Mouse (Mus musculus): ENCODE measurements around the gene Gm13539. TPM values are rescaled to one million over a fixed set of nuclear protein-coding genes. Genes with fewer than 3 reads are reported as not detected.
"Not testable (repeated sequence)": the region's sequence is repeated elsewhere in the genome, so short reads cannot be mapped to it uniquely, and the experiment has no call there.

The Gm13539 gene
- total and polyA plus RNA-seq, 2 experiments from 2014 or later, result not detected

DNA sequence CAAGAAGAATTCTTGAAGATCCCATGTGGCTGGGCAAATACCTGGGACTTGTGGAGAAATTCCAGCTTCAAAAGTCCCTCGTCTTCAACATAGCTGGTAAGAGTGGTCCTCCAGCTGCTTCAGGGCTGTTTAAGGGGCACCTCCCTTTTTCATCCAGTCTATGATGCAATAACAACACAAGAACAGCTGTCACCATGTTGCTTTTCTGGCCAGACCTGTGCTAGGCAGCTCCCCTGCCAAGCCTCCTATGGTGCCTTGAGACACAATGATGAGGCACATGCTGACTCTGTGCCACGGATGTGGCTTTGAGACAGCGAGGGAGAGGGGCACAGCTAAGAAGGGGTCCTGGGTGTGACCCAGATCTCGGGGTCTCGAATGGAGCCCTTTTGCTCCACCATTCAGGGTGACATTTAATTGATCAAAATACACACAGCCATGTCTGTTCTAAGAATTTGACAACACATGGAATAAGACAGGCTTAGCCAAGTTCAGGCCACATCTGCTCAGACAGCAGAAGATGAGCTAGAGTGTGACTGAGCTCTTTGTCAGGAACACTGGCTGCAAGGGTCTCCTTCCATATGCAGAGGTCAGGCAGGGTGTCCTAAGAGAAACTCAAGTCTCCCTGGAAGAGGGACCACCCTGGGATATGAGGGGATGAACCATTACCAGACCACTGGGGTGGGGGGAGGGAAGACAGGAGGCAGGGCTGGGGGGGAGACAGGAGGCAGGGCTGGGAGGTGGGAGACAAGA is 3.7 kb downstream of the Gm13539 start:
- Histone ChIP-seq H3K9me3 (ENCODE audit: low read length) (no peaks in the 10 kb centered on the region), H3K27me3 (ENCODE audit: insufficient read depth, low read length) (no peaks in the 10 kb centered on the region), H3K27ac (no peak overlapping the region), H3K36me3 (ENCODE audit: insufficient read depth, low read length) (no peaks in the 10 kb centered on the region), H3K4me2 (ENCODE audit: low read depth, low read length) (no peak overlapping the region), H3K4me3 (ENCODE audit: low read length) (no peak overlapping the region), H3K9ac (replicated peaks; ENCODE audit: low read length) (no peak overlapping the region), H3K4me1 (ENCODE audit: insufficient read depth, low read length) (no peaks in the 10 kb centered on the region)
- DNase-seq (ENCODE audit: low spot score), result peak; percentile 45
- WGBS, result 48% methylated on average over 5 of the region's 5 CpGs
- ATAC-seq, result 0 out of 2 replicates have a peak, but pooled peaks have one; percentile 24
- TF ChIP-seq CTCF (IDR thresholded peaks at IDR 0.05; ENCODE audit: low read depth), result no peak

DNA sequence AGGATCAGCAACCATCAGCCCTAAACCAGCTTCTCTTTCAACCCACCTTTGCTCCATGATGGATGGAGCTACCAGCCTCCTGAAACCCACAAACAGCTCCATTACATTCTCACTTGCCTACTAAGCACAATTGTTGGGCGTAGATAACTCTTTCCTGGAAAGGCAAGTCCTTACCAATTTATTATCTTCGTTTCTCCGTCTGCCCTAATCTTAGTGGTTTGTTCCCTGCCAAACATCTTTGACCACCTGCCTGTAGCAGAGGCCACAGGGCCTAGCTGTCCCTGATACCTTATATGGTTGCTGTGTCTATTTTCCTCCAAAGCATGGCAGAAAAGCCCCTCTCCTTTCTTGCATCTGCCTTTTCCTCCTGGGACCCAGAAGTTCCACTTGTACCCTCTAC is 7.0 kb downstream of the Gm13539 start:
- Histone ChIP-seq H3K4me2 (ENCODE audit: low read depth, low read length) (no peak overlapping the region), H3K4me3 (ENCODE audit: low read length) (no peak overlapping the region), H3K27me3 (ENCODE audit: insufficient read depth, low read length) (no peaks in the 10 kb centered on the region), H3K4me1 (ENCODE audit: insufficient read depth, low read length) (no peaks in the 10 kb centered on the region), H3K9ac (replicated peaks; ENCODE audit: low read length) (no peak overlapping the region), H3K36me3 (ENCODE audit: insufficient read depth, low read length) (no peaks in the 10 kb centered on the region), H3K27ac (no peak overlapping the region), H3K9me3 (ENCODE audit: low read length) (no peaks in the 10 kb centered on the region)
- 90% methylated on average over 3 of the region's 3 CpGs for WGBS
- no peak for DNase-seq (ENCODE audit: low spot score)
- TF ChIP-seq CTCF (IDR thresholded peaks at IDR 0.05; ENCODE audit: low read depth), result no peak
- ATAC-seq, result no peak

DNA sequence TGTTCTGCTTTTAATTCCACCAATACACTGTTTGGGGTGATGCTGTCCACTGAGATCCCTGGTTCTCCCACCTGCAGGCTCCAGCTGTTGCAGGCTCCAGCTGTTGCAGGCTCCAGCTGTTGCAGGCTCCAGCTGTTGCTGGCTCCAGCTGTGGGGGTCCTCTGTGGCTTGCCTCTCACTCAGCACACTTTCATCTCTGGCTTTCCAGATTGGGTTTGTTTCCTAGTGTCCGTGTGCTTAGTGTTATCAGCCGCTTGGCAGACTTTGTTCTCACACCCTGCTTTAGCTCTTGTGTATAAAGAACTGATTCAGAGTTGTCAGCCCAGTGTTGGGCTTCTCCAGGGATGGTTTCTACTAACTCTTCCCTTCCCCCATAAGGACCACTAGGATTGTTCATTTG is 15.6 kb downstream of the Gm13539 start:
- ATAC-seq (no peak), DNase-seq (ENCODE audit: low spot score) (no peak)
- Histone ChIP-seq H3K27ac (no peak overlapping the region), H3K27me3 (ENCODE audit: insufficient read depth, low read length) (no peaks in the 10 kb centered on the region), H3K36me3 (ENCODE audit: insufficient read depth, low read length) (no peaks in the 10 kb centered on the region), H3K4me3 (ENCODE audit: low read length) (no peak overlapping the region), H3K9me3 (ENCODE audit: low read length) (no peaks in the 10 kb centered on the region), H3K4me1 (ENCODE audit: insufficient read depth, low read length) (no peaks in the 10 kb centered on the region), H3K4me2 (ENCODE audit: low read depth, low read length) (no peak overlapping the region), H3K9ac (replicated peaks; ENCODE audit: low read length) (no peak overlapping the region)
- WGBS, result 23% methylated on average over 2 of the region's 2 CpGs
- TF ChIP-seq CTCF (IDR thresholded peaks at IDR 0.05; ENCODE audit: low read depth), result no peak

DNA sequence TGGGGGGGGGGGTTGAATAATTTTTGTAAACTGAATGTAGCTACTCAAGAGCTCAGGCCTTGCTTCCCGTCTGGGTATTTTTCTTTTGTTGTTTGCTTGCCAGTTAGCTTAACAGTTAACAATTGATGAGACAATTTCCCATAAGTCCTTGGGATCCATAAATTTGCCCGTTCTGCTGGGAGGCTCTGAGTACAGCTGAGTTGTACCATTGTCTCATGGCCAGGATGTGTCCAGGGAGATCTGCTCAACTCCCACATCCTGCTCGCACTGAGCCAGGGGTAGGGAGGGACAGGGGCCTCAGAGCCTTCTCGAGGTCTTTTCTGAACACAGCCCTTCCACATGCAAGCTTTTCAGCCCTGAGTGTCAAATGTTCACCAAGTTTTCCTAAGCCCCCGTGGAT is 16.0 kb downstream of the Gm13539 start:
- H3K9me3 ChIP-seq (ENCODE audit: low read length), result no peaks in the 10 kb centered on the region
- no peaks in the 10 kb centered on the region for H3K36me3 ChIP-seq (ENCODE audit: insufficient read depth, low read length)
- WGBS, result 31% methylated on average over 5 of the region's 5 CpGs
- ATAC-seq (no peak), DNase-seq (ENCODE audit: low spot score) (no peak)
- no peak overlapping the region for H3K4me2 ChIP-seq (ENCODE audit: low read depth, low read length)
- no peak overlapping the region for H3K9ac ChIP-seq (replicated peaks; ENCODE audit: low read length)
- no peaks in the 10 kb centered on the region for H3K27me3 ChIP-seq (ENCODE audit: insufficient read depth, low read length)
- no peak for TF ChIP-seq CTCF (IDR thresholded peaks at IDR 0.05; ENCODE audit: low read depth)
- H3K27ac ChIP-seq, result no peak overlapping the region
- no peaks in the 10 kb centered on the region for H3K4me1 ChIP-seq (ENCODE audit: insufficient read depth, low read length)
- H3K4me3 ChIP-seq (ENCODE audit: low read length), result no peak overlapping the region

DNA sequence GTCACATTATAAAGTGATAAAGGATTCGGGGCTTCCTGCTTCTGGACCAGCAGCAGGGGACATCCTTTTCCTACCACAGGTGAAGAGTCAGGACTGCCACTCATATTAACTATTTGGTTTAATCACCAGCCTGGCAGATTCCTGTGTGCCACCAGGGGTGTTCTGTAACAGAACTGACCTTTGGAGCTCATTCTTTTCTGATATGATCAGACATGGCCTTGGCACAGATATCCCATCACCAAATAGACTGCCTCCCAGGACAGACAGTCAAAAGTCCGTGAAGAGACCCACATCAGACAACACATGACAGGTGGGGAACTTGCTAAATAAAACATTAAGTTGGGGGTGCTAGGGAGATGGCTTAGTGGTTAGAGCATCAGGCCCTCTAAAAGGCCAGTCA is 29.7 kb downstream of the Gm13539 start:
- TF ChIP-seq CTCF (IDR thresholded peaks at IDR 0.05; ENCODE audit: low read depth), result no peak
- Histone ChIP-seq H3K27ac (no peak overlapping the region), H3K27me3 (ENCODE audit: insufficient read depth, low read length) (no peaks in the 10 kb centered on the region), H3K9ac (replicated peaks; ENCODE audit: low read length) (no peak overlapping the region), H3K4me2 (ENCODE audit: low read depth, low read length) (no peak overlapping the region), H3K36me3 (ENCODE audit: insufficient read depth, low read length) (no peaks in the 10 kb centered on the region), H3K4me1 (ENCODE audit: insufficient read depth, low read length) (no peaks in the 10 kb centered on the region), H3K4me3 (ENCODE audit: low read length) (no peak overlapping the region), H3K9me3 (ENCODE audit: low read length) (no peaks in the 10 kb centered on the region)
- WGBS, result 73% methylated on average over 2 of the region's 2 CpGs
- ATAC-seq (no peak), DNase-seq (ENCODE audit: low spot score) (no peak)

DNA sequence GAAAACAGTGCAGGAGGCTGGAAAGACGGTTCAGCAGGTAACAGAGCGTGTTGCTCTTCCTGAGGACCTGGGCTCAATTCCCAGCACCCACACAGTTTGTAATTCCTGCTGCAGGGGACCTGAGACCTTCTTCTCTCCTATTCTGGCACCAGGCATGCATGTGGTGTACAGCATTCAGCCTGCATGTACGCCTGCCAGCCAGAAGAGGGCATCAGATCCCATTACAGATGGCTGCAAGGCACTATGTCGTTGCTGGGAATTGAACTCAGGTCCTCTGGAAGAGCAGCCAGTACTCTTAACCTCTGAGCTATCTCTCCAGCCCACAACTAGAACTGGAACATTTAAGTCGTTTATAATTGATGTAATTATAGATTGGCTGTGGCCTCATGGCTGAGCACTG is 31.3 kb downstream of the Gm13539 start:
- no peak for DNase-seq (ENCODE audit: low spot score)
- Histone ChIP-seq H3K27ac (no peak overlapping the region), H3K4me1 (ENCODE audit: insufficient read depth, low read length) (no peaks in the 10 kb centered on the region), H3K4me3 (ENCODE audit: low read length) (no peak overlapping the region), H3K27me3 (ENCODE audit: insufficient read depth, low read length) (no peaks in the 10 kb centered on the region), H3K9ac (replicated peaks; ENCODE audit: low read length) (no peak overlapping the region), H3K9me3 (ENCODE audit: low read length) (no peaks in the 10 kb centered on the region), H3K36me3 (ENCODE audit: insufficient read depth, low read length) (no peaks in the 10 kb centered on the region), H3K4me2 (ENCODE audit: low read depth, low read length) (no peak overlapping the region)
- ATAC-seq, result no peak
- TF ChIP-seq CTCF (IDR thresholded peaks at IDR 0.05; ENCODE audit: low read depth), result no peak
- WGBS, result 80% methylated on average over 5 of the region's 5 CpGs

DNA sequence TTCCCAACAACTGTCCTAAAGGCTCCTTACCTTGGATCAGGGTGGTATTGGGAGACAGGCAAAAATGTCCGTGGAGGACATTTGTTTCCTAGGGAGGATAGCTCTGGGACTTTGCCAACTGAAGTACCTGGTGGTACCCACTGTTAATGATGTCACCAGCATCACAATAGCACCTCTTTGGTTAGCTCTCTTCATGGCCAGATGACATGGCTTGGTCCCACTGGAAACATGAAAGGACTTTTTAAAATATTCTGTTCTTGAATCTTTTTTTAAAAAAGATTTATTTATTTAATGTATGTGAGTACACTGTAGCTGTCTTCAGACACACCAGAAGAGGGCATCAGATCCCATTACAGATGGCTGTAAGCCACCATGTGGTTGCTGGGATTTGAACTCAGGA is 33.7 kb downstream of the Gm13539 start, which contains the start of gene Glt6d1:
Glt6d1 (minus strand) TSS at position 101 of the 400 bp plus-strand sequence.
- H3K4me3 ChIP-seq (ENCODE audit: low read length); H3K36me3 ChIP-seq (ENCODE audit: insufficient read depth, low read length); H3K27ac ChIP-seq; H3K27me3 ChIP-seq (ENCODE audit: insufficient read depth, low read length); H3K9ac ChIP-seq (replicated peaks; ENCODE audit: low read length); H3K9me3 ChIP-seq (ENCODE audit: low read length); ATAC-seq; H3K4me1 ChIP-seq (ENCODE audit: insufficient read depth, low read length); DNase-seq (ENCODE audit: low spot score); H3K4me2 ChIP-seq (ENCODE audit: low read depth, low read length): not testable (repeated sequence)
- WGBS, result 78% methylated on average over 1 of the region's 1 CpGs
